Mouse (Mus musculus) C2C12 (cell line): ENCODE data around the gene 2010109A12Rik. TPM values are rescaled to one million over a fixed set of nuclear protein-coding genes. Genes with fewer than 3 reads are reported as not detected.

ENCODE experiments used
- H3K27me3 ChIP-seq: one replicate; pipeline ENCODE4 v1.6.1; 2011; ENCODE audit not compliant: control insufficient read depth, insufficient read depth, insufficient read length
- H3K36me3 ChIP-seq: one replicate; pipeline ENCODE4 v1.6.1; 2011; ENCODE audit not compliant: control insufficient read depth, insufficient read depth
- H3K4me3 ChIP-seq: one replicate; pipeline ENCODE4 v1.5.1; 2011; ENCODE audit warnings: mild to moderate bottlenecking, control low read depth; ENCODE audit not compliant: poor library complexity, insufficient read depth, severe bottlenecking
- H3K79me2 ChIP-seq: one replicate; pipeline ENCODE4 v1.6.1; 2011; ENCODE audit not compliant: control insufficient read depth, insufficient read depth
- H3K79me3 ChIP-seq: one replicate; pipeline ENCODE4 v1.6.1; 2011; ENCODE audit warnings: low read depth, control low read depth
- H3ac ChIP-seq: one replicate; pipeline ENCODE3; 2011; ENCODE audit warnings: low read depth; ENCODE audit not compliant: control insufficient read depth, insufficient read length
- CEBPB ChIP-seq: IDR thresholded peaks from one replicate; pipeline ENCODE4 v1.6.1; 2011; ENCODE audit warnings: low read depth, mild to moderate bottlenecking, control low read depth, moderate library complexity
- CTCF ChIP-seq: IDR thresholded peaks from one replicate; pipeline ENCODE4 v1.5.1; 2011; ENCODE audit not compliant: control insufficient read depth, insufficient read depth, insufficient read length
- FOSL1 ChIP-seq: IDR thresholded peaks from one replicate; pipeline ENCODE4 v1.8.0; 2011; ENCODE audit warnings: mild to moderate bottlenecking, low read length; ENCODE audit not compliant: poor library complexity, insufficient read depth, severe bottlenecking
- MAX ChIP-seq: IDR thresholded peaks from one replicate; pipeline ENCODE4 v1.6.1; 2011; ENCODE audit warnings: mild to moderate bottlenecking, control low read depth
- MYOD1 ChIP-seq: IDR thresholded peaks from one replicate; pipeline ENCODE4 v1.6.1; 2011; ENCODE audit warnings: low read depth; ENCODE audit not compliant: control insufficient read depth, insufficient read length
- MYOG ChIP-seq: IDR thresholded peaks from one replicate; pipeline ENCODE4 v1.6.1; 2011; ENCODE audit not compliant: control insufficient read depth, insufficient read length; ENCODE audit errors: extremely low read depth
- USF1 ChIP-seq: IDR thresholded peaks from one replicate; pipeline ENCODE4 v1.6.1; 2011; ENCODE audit warnings: low read depth, mild to moderate bottlenecking, control low read depth, moderate library complexity
- polyA plus RNA-seq: library from polyadenylated mRNA; unstranded; fragments of >200 nt; fragmentation: generic; extraction: Trizol; gene quantifications from one replicate; pipeline ENCODE4 v1.2.1, GENCODE M21; 2012; ENCODE audit warnings: missing spikeins

The 2010109A12Rik gene
- polyA plus RNA-seq, 1 experiment: not detected

- no peaks in the 10 kb centered on the region for H3K79me3 ChIP-seq
- no peaks in the 10 kb centered on the region for H3K36me3 ChIP-seq
- H3ac ChIP-seq: no peak overlapping the region
- TF ChIP-seq MYOG (no peak), CEBPB (no peak), MAX (no peak), CTCF (no peak), FOSL1 (no peak), MYOD1 (no peak), USF1 (no peak)
- H3K79me2 ChIP-seq: no peaks in the 10 kb centered on the region
- no peak overlapping the region for H3K4me3 ChIP-seq
- H3K27me3 ChIP-seq: no peaks in the 10 kb centered on the region
These were observed 44.9 kb downstream of the 2010109A12Rik start for GRCm38 (mm10) chr5:93251001-93251760.

GRCm38 (mm10) chr5:93255759-93256265 is 49.5 kb downstream of the 2010109A12Rik start:
- Histone ChIP-seq H3K36me3 (no peaks in the 10 kb centered on the region), H3K4me3 (no peak overlapping the region), H3K79me2 (no peaks in the 10 kb centered on the region), H3K27me3 (no peaks in the 10 kb centered on the region), H3K79me3 (no peaks in the 10 kb centered on the region), H3ac (no peak overlapping the region)
- TF ChIP-seq MYOG (no peak), MAX (no peak), CEBPB (no peak), MYOD1 (no peak), USF1 (no peak), FOSL1 (no peak), CTCF (no peak)

- Histone ChIP-seq H3K79me2 (no peaks in the 10 kb centered on the region), H3ac (no peak overlapping the region), H3K4me3 (no peak overlapping the region), H3K36me3 (no peaks in the 10 kb centered on the region), H3K27me3 (no peaks in the 10 kb centered on the region), H3K79me3 (no peaks in the 10 kb centered on the region)
- TF ChIP-seq MAX (no peak), MYOG (no peak), FOSL1 (no peak), CTCF (no peak), USF1 (no peak), CEBPB (no peak), MYOD1 (no peak)
These were observed 50.6 kb downstream of the 2010109A12Rik start for GRCm38 (mm10) chr5:93256820-93257405.

- no peak for TF ChIP-seq FOSL1
- no peak for TF ChIP-seq MYOD1
- no peak for TF ChIP-seq MYOG
- TF ChIP-seq CEBPB: no peak
- no peak for TF ChIP-seq USF1
- TF ChIP-seq CTCF: no peak
- no peaks in the 10 kb centered on the region for H3K36me3 ChIP-seq
- H3K4me3 ChIP-seq: no peak overlapping the region
These were observed 53.0 kb downstream of the 2010109A12Rik start for GRCm38 (mm10) chr5:93259349-93259748.

GRCm38 (mm10) chr5:93260983-93261382 is 54.7 kb downstream of the 2010109A12Rik start:
- Histone ChIP-seq H3K79me3 (no peaks in the 10 kb centered on the region), H3K36me3 (no peaks in the 10 kb centered on the region), H3K27me3 (no peaks in the 10 kb centered on the region), H3K79me2 (no peaks in the 10 kb centered on the region), H3K4me3 (no peak overlapping the region), H3ac (no peak overlapping the region)
- TF ChIP-seq MYOG (no peak), MYOD1 (no peak), CEBPB (no peak), USF1 (no peak), FOSL1 (no peak), MAX (no peak), CTCF (no peak)

More at GRCm38 (mm10) chr5:93259349-93259748, 53.0 kb downstream of the 2010109A12Rik start:
- Histone ChIP-seq H3K79me3 (no peaks in the 10 kb centered on the region), H3K79me2 (no peaks in the 10 kb centered on the region), H3K27me3 (no peaks in the 10 kb centered on the region), H3ac (no peak overlapping the region)

GRCm38 (mm10) chr5:93262751-93263150 is 56.4 kb downstream of the 2010109A12Rik start:
- Histone ChIP-seq H3K36me3 (no peaks in the 10 kb centered on the region), H3K4me3 (no peak overlapping the region), H3ac (no peak overlapping the region), H3K79me3 (no peaks in the 10 kb centered on the region), H3K79me2 (no peaks in the 10 kb centered on the region), H3K27me3 (no peaks in the 10 kb centered on the region)
- no peak for TF ChIP-seq MAX
- no peak for TF ChIP-seq CTCF
- TF ChIP-seq CEBPB: no peak
- no peak for TF ChIP-seq MYOD1
- TF ChIP-seq FOSL1: no peak
- no peak for TF ChIP-seq MYOG
- no peak for TF ChIP-seq USF1
